Mouse (Mus musculus): Measurements from ENCODE around the gene Cwh43. TPM values are rescaled to one million over a fixed set of nuclear protein-coding genes. Genes with fewer than 3 reads are reported as not detected.

The Cwh43 gene
- not detected for polyA plus RNA-seq (2014; fragmentation: Illumina TruSeq; extraction: RNeasy Lipid Tissue Mini Kit (QIAGEN cat#74804); ENCODE audit: low read depth, low replicate concordance)

GRCm38 (mm10) chr5:73405981-73406722 is at the start of gene Cwh43:
Gene Cwh43, plus strand, starts transcription at chr5:73406075.

GRCm38 (mm10) chr5:73480700-73481099 is 74.8 kb downstream of the Cwh43 start, which contains the start of gene Dcun1d4:
Gene Dcun1d4, plus strand, starts transcription at chr5:73481000.

Other genes with a start within 250 kb of the Cwh43 start
- 32.4 TPM for gene Fryl, start 149.5 kb upstream of the Cwh43 start, polyA plus RNA-seq (2014; fragmentation: Illumina TruSeq; extraction: RNeasy Lipid Tissue Mini Kit (QIAGEN cat#74804); ENCODE audit: low read depth, low replicate concordance)
- gene Ociad1, start 113.3 kb upstream of the Cwh43 start, polyA plus RNA-seq (2014; fragmentation: Illumina TruSeq; extraction: RNeasy Lipid Tissue Mini Kit (QIAGEN cat#74804); ENCODE audit: low read depth, low replicate concordance) = 214 TPM
- gene Ociad2, start 65.0 kb upstream of the Cwh43 start, polyA plus RNA-seq (2014; fragmentation: Illumina TruSeq; extraction: RNeasy Lipid Tissue Mini Kit (QIAGEN cat#74804); ENCODE audit: low read depth, low replicate concordance) = 4.7 TPM
- 9.9 TPM for gene Dcun1d4, start 74.9 kb downstream of the Cwh43 start, polyA plus RNA-seq (2014; fragmentation: Illumina TruSeq; extraction: RNeasy Lipid Tissue Mini Kit (QIAGEN cat#74804); ENCODE audit: low read depth, low replicate concordance)
- gene Lrrc66, start 226.5 kb downstream of the Cwh43 start, polyA plus RNA-seq (2014; fragmentation: Illumina TruSeq; extraction: RNeasy Lipid Tissue Mini Kit (QIAGEN cat#74804); ENCODE audit: low read depth, low replicate concordance) = not detected
- 92.6 TPM for gene Sgcb, start 241.7 kb downstream of the Cwh43 start, polyA plus RNA-seq (2014; fragmentation: Illumina TruSeq; extraction: RNeasy Lipid Tissue Mini Kit (QIAGEN cat#74804); ENCODE audit: low read depth, low replicate concordance)
- not detected for gene Spata18, start 245.3 kb downstream of the Cwh43 start, polyA plus RNA-seq (2014; fragmentation: Illumina TruSeq; extraction: RNeasy Lipid Tissue Mini Kit (QIAGEN cat#74804); ENCODE audit: low read depth, low replicate concordance)

Measured in heart, adult 10 weeks (tissue).